ENCODE assay signal across 9 mouse cellular contexts in genomic region chr4:140982808-140983207, GRCm38 (mm10). TPM values are rescaled to one million over a fixed set of nuclear protein-coding genes. Genes with fewer than 3 reads are reported as not detected.
DNase-seq lines count a peak whose midpoint lies in the region; ATAC-seq and TF ChIP-seq lines count a peak whose summit lies in the region.
"Had no signal": no experiment of that assay in that cellular context is flagged by ENCODE, and none has a peak within 500 bp of the region (broad histone marks: within the 10 kb centered on the region; RNA-seq: fewer than 3 reads in every experiment).

No protein-coding gene starts in this region.

- H3K27me3 ChIP-seq in liver, embryonic 11.5 days (replicated peaks; ENCODE audit: control insufficient read depth, insufficient read depth, low read length): no peaks in the 10 kb centered on the region
- no peaks in the 10 kb centered on the region for H3K27me3 ChIP-seq in MEL (ENCODE audit: control insufficient read depth in 1 of 2, insufficient read depth in 2 of 2, low read length in 2 of 2)
- H3K27me3 ChIP-seq in embryonic facial prominence, embryonic 10.5 days (replicated peaks; ENCODE audit: low read depth, poor library complexity, severe bottlenecking): no peaks in the 10 kb centered on the region
- no peaks in the 10 kb centered on the region for H3K27me3 ChIP-seq in liver, embryonic 13.5 days
- H3K27me3 ChIP-seq: Patski had no signal

- 61% methylated on average over 4 of the region's 4 CpGs for WGBS in liver, embryonic 11.5 days
- WGBS in embryonic facial prominence, embryonic 10.5 days: 63% methylated on average over 4 of the region's 4 CpGs
- 47% methylated on average over 4 of the region's 4 CpGs for WGBS in liver, embryonic 13.5 days (ENCODE audit: insufficient replicate concordance)

- no peak for ATAC-seq in liver, embryonic 11.5 days (replicated peaks; ENCODE audit: low FRiP score)
- no peak for ATAC-seq in liver, embryonic 13.5 days (ENCODE audit: low read depth)

- intact Hi-C loops in heart, postnatal 25 days (cut with DNase I): loop anchor here (5.0 kb wide), 1 partner anchor 49 kb away; no protein-coding TSS in a partner anchor

- no peak overlapping the region for H3K4me2 ChIP-seq in liver, embryonic 11.5 days
- H3K4me2 ChIP-seq in liver, embryonic 13.5 days: peak overlapping the region; percentile 10; the same call in 1 of the 2 replicates

- TF ChIP-seq POLR2A in MEL (IDR thresholded peaks at IDR 0.05; ENCODE audit: control insufficient read depth in 1 of 2, insufficient read depth in 1 of 2, low read depth in 1 of 2, low read length in 2 of 2, poor library complexity in 1 of 2): no peak

- DNase-seq in liver, embryonic 11.5 days (ENCODE audit: low spot score): no peak
- DNase-seq in liver: no peak
- DNase-seq in MEL (ENCODE audit: low read depth, low spot score): no peak
- no peak for DNase-seq in embryonic facial prominence, embryonic 10.5 days (ENCODE audit: low spot score)
- DNase-seq in liver, embryonic 13.5 days: no peak
- no peak for DNase-seq in T-cell, adult 2 months (ENCODE audit: low spot score)
- no peak for DNase-seq in retina, postnatal 1 day
- DNase-seq in heart, postnatal 25 days (ENCODE audit: low spot score): no peak

- peaks cover 8% of the 10 kb centered on the region for H3K79me2 ChIP-seq in MEL (ENCODE audit: control insufficient read depth, insufficient read depth, low read length, poor library complexity)

- TF ChIP-seq EP300 in MEL (IDR thresholded peaks at IDR 0.05; ENCODE audit: low read depth in 1 of 2, low read length in 2 of 2): no peak

- TF ChIP-seq RAD21 in MEL (IDR thresholded peaks at IDR 0.05; ENCODE audit: low read depth, low read length): no peak

- H3K9ac ChIP-seq in liver, embryonic 11.5 days (ENCODE audit: low read depth, low read length): no peak overlapping the region
- peak overlapping the region; percentile 48 for H3K9ac ChIP-seq in MEL (ENCODE audit: control insufficient read depth, low read depth, low read length, poor library complexity, severe bottlenecking)
- 0 out of 2 replicates have a peak overlapping the region, but pooled peaks have one; percentile 22 for H3K9ac ChIP-seq in liver, embryonic 13.5 days

- H3K27ac ChIP-seq in liver, embryonic 11.5 days (ENCODE audit: low read depth, low read length): peak overlapping the region; percentile 35
- H3K27ac ChIP-seq in MEL (ENCODE audit: control insufficient read depth, low read depth, low read length): peak overlapping the region; percentile 84
- H3K27ac ChIP-seq in embryonic facial prominence, embryonic 10.5 days (replicated peaks): peak overlapping the region; percentile 11; the same call in 1 of the 2 replicates
- peak overlapping the region; percentile 70 for H3K27ac ChIP-seq in liver, embryonic 13.5 days

- peaks cover 13% of the 10 kb centered on the region for H3K36me3 ChIP-seq in liver, embryonic 11.5 days (ENCODE audit: control insufficient read depth, insufficient read depth, low read length)
- H3K36me3 ChIP-seq in MEL (ENCODE audit: control insufficient read depth in 1 of 2, insufficient read depth in 2 of 2, low read length in 2 of 2): peaks cover 2 to 11% of the 10 kb centered on the region in 2 experiments; a peak in 3 of 4 replicates
- peaks cover 36% of the 10 kb centered on the region for H3K36me3 ChIP-seq in embryonic facial prominence, embryonic 10.5 days (replicated peaks)
- H3K36me3 ChIP-seq in liver, embryonic 13.5 days: peaks cover 26% of the 10 kb centered on the region

- TF ChIP-seq CTCF in MEL (IDR thresholded peaks at IDR 0.05 in 2 of 3, conservative IDR thresholded peaks at IDR 0.05 in 1 of 3; ENCODE audit: control insufficient read depth in 1 of 3, insufficient read depth in 1 of 3, low read depth in 2 of 3, low read length in 3 of 3, poor library complexity in 1 of 3, severe bottlenecking in 1 of 3): no peak

- no peaks in the 10 kb centered on the region for H3K9me3 ChIP-seq in liver, embryonic 11.5 days (ENCODE audit: control insufficient read depth, low read length)
- H3K9me3 ChIP-seq in MEL (replicated peaks; ENCODE audit: insufficient read depth, low read length): no peaks in the 10 kb centered on the region
- H3K9me3 ChIP-seq in embryonic facial prominence, embryonic 10.5 days: peaks cover 3% of the 10 kb centered on the region; the same call in 1 of the 2 replicates
- H3K9me3 ChIP-seq in liver, embryonic 13.5 days (replicated peaks): peaks cover 3% of the 10 kb centered on the region; the same call in 1 of the 2 replicates

- no peak overlapping the region for H3K4me3 ChIP-seq in liver, embryonic 11.5 days (ENCODE audit: low read depth, low read length)
- peak overlapping the region; percentile 5 to 41; a peak in 3 of 4 replicates for H3K4me3 ChIP-seq in MEL (ENCODE audit: control insufficient read depth in 1 of 2, insufficient read depth in 1 of 2, low read depth in 2 of 2, low read length in 2 of 2)
- H3K4me3 ChIP-seq in embryonic facial prominence, embryonic 10.5 days: no peak overlapping the region
- no peak overlapping the region for H3K4me3 ChIP-seq in liver, embryonic 13.5 days (replicated peaks)

- H3K4me1 ChIP-seq in liver, embryonic 11.5 days (replicated peaks; ENCODE audit: control insufficient read depth, insufficient read depth, low read length): peaks cover 21% of the 10 kb centered on the region
- H3K4me1 ChIP-seq in MEL (ENCODE audit: control insufficient read depth in 1 of 2, insufficient read depth in 2 of 2, low read length in 2 of 2): peaks cover 4 to 18% of the 10 kb centered on the region in 2 experiments
- H3K4me1 ChIP-seq in embryonic facial prominence, embryonic 10.5 days: peaks cover 34% of the 10 kb centered on the region
- H3K4me1 ChIP-seq in liver, embryonic 13.5 days (replicated peaks): peaks cover 40% of the 10 kb centered on the region

TF ChIP-seq in MEL, 35 proteins besides CTCF, POLR2A, EP300 and RAD21:
- TF ChIP-seq MAX (IDR thresholded peaks at IDR 0.05; ENCODE audit: low read length) (no peak), TAL1 (IDR thresholded peaks at IDR 0.05; ENCODE audit: low read length) (no peak), POLR2AphosphoS2 (IDR thresholded peaks at IDR 0.05; ENCODE audit: low read length) (no peak), POLR2AphosphoS5 (IDR thresholded peaks at IDR 0.05; ENCODE audit: borderline replicate concordance, low read depth, low read length) (no peak), ELF1 (IDR thresholded peaks at IDR 0.05; ENCODE audit: low read depth, low read length) (no peak), BHLHE40 (IDR thresholded peaks at IDR 0.05; ENCODE audit: borderline replicate concordance, low read depth, low read length) (no peak), KAT2A (conservative IDR thresholded peaks at IDR 0.05; ENCODE audit: low read depth, low read length) (no peak), GATA1 (IDR thresholded peaks at IDR 0.05; ENCODE audit: low read depth, low read length) (no peak), MYC (IDR thresholded peaks at IDR 0.05; ENCODE audit: low read depth, low read length) (no peak), TBP (IDR thresholded peaks at IDR 0.05; ENCODE audit: low read depth, low read length) (no peak), USF2 (IDR thresholded peaks at IDR 0.05; ENCODE audit: borderline replicate concordance in 1 of 2, insufficient read depth in 1 of 2, low read depth in 1 of 2, low read length in 2 of 2) (no peak), SIN3A (IDR thresholded peaks at IDR 0.05; ENCODE audit: low read length) (no peak), MYB (IDR thresholded peaks at IDR 0.05; ENCODE audit: low read depth, low read length) (no peak), CHD1 (IDR thresholded peaks at IDR 0.05; ENCODE audit: low read depth, low read length) (no peak)

RNA-seq across cellular contexts. Expression of gene Atp13a2, which starts 3.9 kb away (rescaled TPM):
- polyA plus RNA-seq in liver, embryonic 11.5 days (2014; fragmentation: Nextera tagmentation; extraction: Ambion mirVana): 41.7 and 42.7 TPM in 2 replicates
- 27.3 and 29.0 TPM in 2 replicates for total RNA-seq in MEL (2012; rRNA removed)
- polyA plus RNA-seq in MEL (2012; ENCODE audit: insufficient read depth in 1 of 2, insufficient read length in 2 of 2, low read depth in 1 of 2, low replicate concordance in 2 of 2, missing spikeins in 1 of 2): 10 to 100 TPM in 1 of 2 experiments, not detected in 1; 65.4 TPM
- 42.4 and 43.2 TPM in 2 replicates for polyA plus RNA-seq in embryonic facial prominence, embryonic 10.5 days (2016; fragmentation: Nextera tagmentation; extraction: Ambion mirVana)
- polyA plus RNA-seq in liver, embryonic 13.5 days (2015; fragmentation: Nextera tagmentation; extraction: Ambion mirVana): 15.6 and 16.1 TPM in 2 replicates
- 10 to 100 TPM; 16.5 to 19.4 TPM for total RNA-seq in heart, postnatal 25 days (2021)

RNA-seq across cellular contexts. Expression of gene Sdhb, which starts 21.8 kb away (rescaled TPM):
- polyA plus RNA-seq in liver, embryonic 11.5 days (2014; fragmentation: Nextera tagmentation; extraction: Ambion mirVana): 339 and 355 TPM in 2 replicates
- 271 and 292 TPM in 2 replicates for total RNA-seq in MEL (2012; rRNA removed)
- 100 to 1,000 TPM; 342 to 414 TPM for polyA plus RNA-seq in MEL (2012; ENCODE audit: insufficient read depth in 1 of 2, insufficient read length in 2 of 2, low read depth in 1 of 2, low replicate concordance in 2 of 2, missing spikeins in 1 of 2)
- 432 and 438 TPM in 2 replicates for polyA plus RNA-seq in embryonic facial prominence, embryonic 10.5 days (2016; fragmentation: Nextera tagmentation; extraction: Ambion mirVana)
- polyA plus RNA-seq in liver, embryonic 13.5 days (2015; fragmentation: Nextera tagmentation; extraction: Ambion mirVana): 242 TPM in 2 replicates
- 1,000 to 10,000 TPM; 1,213 to 1,269 TPM for total RNA-seq in heart, postnatal 25 days (2021)

RNA-seq across cellular contexts. Expression of gene Mfap2, which starts 27.4 kb away (rescaled TPM):
- 107 and 128 TPM in 2 replicates for polyA plus RNA-seq in liver, embryonic 11.5 days (2014; fragmentation: Nextera tagmentation; extraction: Ambion mirVana)
- total RNA-seq in MEL (2012; rRNA removed): not detected in 2 replicates
- not detected for polyA plus RNA-seq in MEL (2012; ENCODE audit: insufficient read depth in 1 of 2, insufficient read length in 2 of 2, low read depth in 1 of 2, low replicate concordance in 2 of 2, missing spikeins in 1 of 2)
- polyA plus RNA-seq in embryonic facial prominence, embryonic 10.5 days (2016; fragmentation: Nextera tagmentation; extraction: Ambion mirVana): 399 and 480 TPM in 2 replicates
- 21.8 and 22.5 TPM in 2 replicates for polyA plus RNA-seq in liver, embryonic 13.5 days (2015; fragmentation: Nextera tagmentation; extraction: Ambion mirVana)
- 1 to 10 TPM; 6.7 to 6.9 TPM for total RNA-seq in heart, postnatal 25 days (2021)

Comparison
In these comparisons a context has a peak if more than half of its experiments do, and no peak if none do; other contexts are left out.
1. H3K27ac ChIP-seq: peak in every context shown above with its lines; median percentile 84 in MEL; 70 in liver, embryonic 13.5 days; 35 in liver, embryonic 11.5 days; 11 in embryonic facial prominence, embryonic 10.5 days.
2. H3K4me3 ChIP-seq: peak in MEL (2 of 2); none in liver, embryonic 11.5 days (single experiment), embryonic facial prominence, embryonic 10.5 days (single experiment) and liver, embryonic 13.5 days (single experiment).
3. RNA of gene Mfap2, which starts 27.4 kb away (polyA plus RNA-seq): 399 to 480 TPM in embryonic facial prominence, embryonic 10.5 days, 107 to 128 TPM in liver, embryonic 11.5 days and 21.8 to 22.5 TPM in liver, embryonic 13.5 days; not detected in MEL; every median in the first group is over 10 times any median in the second.